Comparison of ENCODE assay signal across 11 mouse cellular contexts in genomic region chr2:57453896-57454679, GRCm38 (mm10).
DNase-seq lines count a peak whose midpoint lies in the region; ATAC-seq and TF ChIP-seq lines count a peak whose summit lies in the region.
"Had no signal": no experiment of that assay in that cellular context is flagged by ENCODE, and none has a peak within 500 bp of the region (broad histone marks: within the 10 kb centered on the region; RNA-seq: fewer than 3 reads in every experiment).

No protein-coding gene starts in this region.

- no peak overlapping the region for H3K27ac ChIP-seq in gastrocnemius, adult 2 months
- H3K27ac ChIP-seq in intestine, postnatal 0 days (ENCODE audit: low read depth, low read length) = no peak overlapping the region
- no peak overlapping the region for H3K27ac ChIP-seq in lung, postnatal 0 days (ENCODE audit: low read length)
- H3K27ac ChIP-seq in liver, postnatal 0 days (ENCODE audit: low read depth) = no peak overlapping the region
- H3K27ac ChIP-seq: hindbrain, embryonic 15.5 days; limb, embryonic 15.5 days had no signal

- intact Hi-C loops in gastrocnemius, adult 2 months (cut with DNase I) = no loop called here
- intact Hi-C loops in gastrocnemius, postnatal 36 days (cut with DNase I) = no loop called here

- H3K4me1 ChIP-seq in intestine, postnatal 0 days (replicated peaks; ENCODE audit: control insufficient read depth, insufficient read depth, low read length) = no peaks in the 10 kb centered on the region
- no peaks in the 10 kb centered on the region for H3K4me1 ChIP-seq in lung, postnatal 0 days (ENCODE audit: insufficient read depth, low read depth, low read length)
- H3K4me1 ChIP-seq in liver, postnatal 0 days (ENCODE audit: insufficient read depth) = no peaks in the 10 kb centered on the region
- H3K4me1 ChIP-seq: hindbrain, embryonic 15.5 days; limb, embryonic 15.5 days had no signal

- no peaks in the 10 kb centered on the region for H3K27me3 ChIP-seq in intestine, postnatal 0 days (replicated peaks; ENCODE audit: control insufficient read depth, insufficient read depth, low read length)
- no peaks in the 10 kb centered on the region for H3K27me3 ChIP-seq in lung, postnatal 0 days (replicated peaks; ENCODE audit: insufficient read depth, low read length)
- no peaks in the 10 kb centered on the region for H3K27me3 ChIP-seq in liver, postnatal 0 days (ENCODE audit: insufficient read depth, low read length)
- H3K27me3 ChIP-seq: hindbrain, embryonic 15.5 days; limb, embryonic 15.5 days had no signal

- no peak overlapping the region for H3K9ac ChIP-seq in intestine, postnatal 0 days (ENCODE audit: low read depth, low read length)
- no peak overlapping the region for H3K9ac ChIP-seq in lung, postnatal 0 days (replicated peaks; ENCODE audit: low read depth)
- no peak overlapping the region for H3K9ac ChIP-seq in liver, postnatal 0 days (replicated peaks)
- H3K9ac ChIP-seq: hindbrain, embryonic 15.5 days; limb, embryonic 15.5 days had no signal

- 43% methylated on average over 5 of the region's 5 CpGs for WGBS in intestine, postnatal 0 days
- WGBS in lung, postnatal 0 days = 56% methylated on average over 5 of the region's 5 CpGs
- 75% methylated on average over 5 of the region's 5 CpGs for WGBS in liver, postnatal 0 days (ENCODE audit: insufficient replicate concordance)

- peak; percentile 29 for DNase-seq in gastrocnemius, adult 2 months
- DNase-seq in gastrocnemius, postnatal 36 days = no peak
- peak; percentile 6 for DNase-seq in adipocyte (ENCODE audit: low spot score)
- peak; percentile 45 for DNase-seq in lung, postnatal 0 days (ENCODE audit: low spot score)
- no peak for DNase-seq in heart, adult 18-20 months
- no peak for DNase-seq in spleen, adult 18-20 months
- DNase-seq in liver, postnatal 0 days = no peak

- peak; percentile 69 for ATAC-seq in intestine, postnatal 0 days
- peak; percentile 84 for ATAC-seq in lung, postnatal 0 days
- ATAC-seq in liver, postnatal 0 days = no peak

- H3K9me3 ChIP-seq in intestine, postnatal 0 days (ENCODE audit: control insufficient read depth) = no peaks in the 10 kb centered on the region
- H3K9me3 ChIP-seq in lung, postnatal 0 days (ENCODE audit: low read length) = no peaks in the 10 kb centered on the region
- no peaks in the 10 kb centered on the region for H3K9me3 ChIP-seq in liver, postnatal 0 days (ENCODE audit: low read length)
- H3K9me3 ChIP-seq: hindbrain, embryonic 15.5 days; limb, embryonic 15.5 days had no signal

- TF ChIP-seq CTCF in gastrocnemius, adult 2 months (IDR thresholded peaks at IDR 0.05) = no peak
- TF ChIP-seq CTCF in intestine, postnatal 0 days (IDR thresholded peaks at IDR 0.05; ENCODE audit: low read depth) = no peak
- TF ChIP-seq CTCF in lung, postnatal 0 days (IDR thresholded peaks at IDR 0.05) = no peak
- TF ChIP-seq CTCF in liver, postnatal 0 days (IDR thresholded peaks at IDR 0.05; ENCODE audit: low read depth) = no peak

- H3K36me3 ChIP-seq in intestine, postnatal 0 days (ENCODE audit: control insufficient read depth, insufficient read depth) = no peaks in the 10 kb centered on the region
- no peaks in the 10 kb centered on the region for H3K36me3 ChIP-seq in lung, postnatal 0 days (ENCODE audit: insufficient read depth, low read length)
- no peaks in the 10 kb centered on the region for H3K36me3 ChIP-seq in liver, postnatal 0 days (replicated peaks; ENCODE audit: insufficient read depth, low read length)
- H3K36me3 ChIP-seq: hindbrain, embryonic 15.5 days; limb, embryonic 15.5 days had no signal

- TF ChIP-seq EP300 in lung, postnatal 0 days (IDR thresholded peaks at IDR 0.05) = peak; percentile 58
- no peak for TF ChIP-seq EP300 in liver, postnatal 0 days (IDR thresholded peaks at IDR 0.05; ENCODE audit: low read depth)

- no peak overlapping the region for H3K4me2 ChIP-seq in intestine, postnatal 0 days (replicated peaks; ENCODE audit: low read depth)
- no peak overlapping the region for H3K4me2 ChIP-seq in lung, postnatal 0 days (replicated peaks; ENCODE audit: low read depth, low read length)
- H3K4me2 ChIP-seq in liver, postnatal 0 days (ENCODE audit: low read depth, low read length) = no peak overlapping the region
- H3K4me2 ChIP-seq: hindbrain, embryonic 15.5 days; limb, embryonic 15.5 days had no signal

- no peak overlapping the region for H3K4me3 ChIP-seq in gastrocnemius, adult 2 months
- no peak overlapping the region for H3K4me3 ChIP-seq in intestine, postnatal 0 days (ENCODE audit: low read depth, low read length)
- H3K4me3 ChIP-seq in lung, postnatal 0 days (ENCODE audit: low read depth, low read length) = no peak overlapping the region
- H3K4me3 ChIP-seq in liver, postnatal 0 days (ENCODE audit: low read depth, low read length) = no peak overlapping the region
- H3K4me3 ChIP-seq: hindbrain, embryonic 15.5 days; limb, embryonic 15.5 days; myocyte had no signal

Comparison
In these comparisons a context has a peak if more than half of its experiments do, and no peak if none do; other contexts are left out.
1. DNase-seq: peak in gastrocnemius, adult 2 months (single experiment), adipocyte (single experiment) and lung, postnatal 0 days (single experiment); none in gastrocnemius, postnatal 36 days (0 of 2), heart, adult 18-20 months (0 of 2), spleen, adult 18-20 months (0 of 2) and liver, postnatal 0 days (single experiment).